Mouse (Mus musculus) intestine, embryonic 15.5 days (tissue): ENCODE results near the gene Dnm1l. TPM values are rescaled to one million over a fixed set of nuclear protein-coding genes. Genes with fewer than 3 reads are reported as not detected.

Experiments
- ATAC-seq: fragments of 200-750 bp; cut with Nextera tagmentation; 2 replicates; pipeline ENCODE4 v1.8.0; 2017; ENCODE audit warnings: moderate TSS enrichment, moderate library complexity
- H3K27ac ChIP-seq: fragments of 300-500 bp; sonication (generic); 2 replicates; pipeline ENCODE4 v1.5.1; 2015; ENCODE audit warnings: mild to moderate bottlenecking, inconsistent platforms
- H3K27me3 ChIP-seq: fragments of 300-500 bp; sonication (generic); replicated peaks from 2 replicates; pipeline ENCODE4 v1.6.1; 2015; ENCODE audit warnings: inconsistent platforms
- H3K36me3 ChIP-seq: fragments of 300-500 bp; sonication (generic); 2 replicates; pipeline ENCODE4 v1.6.1; 2015; ENCODE audit warnings: inconsistent platforms
- H3K4me1 ChIP-seq: fragments of 300-500 bp; sonication (generic); replicated peaks from 2 replicates; pipeline ENCODE4 v1.6.1; 2015; ENCODE audit warnings: inconsistent platforms
- H3K4me2 ChIP-seq: fragments of 300-500 bp; sonication (generic); replicated peaks from 2 replicates; pipeline ENCODE4 v1.6.1; 2015; ENCODE audit warnings: mild to moderate bottlenecking, inconsistent platforms
- H3K4me3 ChIP-seq: fragments of 300-500 bp; sonication (generic); replicated peaks from 2 replicates; pipeline ENCODE4 v1.5.1; 2015; ENCODE audit warnings: inconsistent platforms
- H3K9ac ChIP-seq: fragments of 300-500 bp; sonication (generic); 2 replicates; pipeline ENCODE4 v1.6.1; 2015; ENCODE audit warnings: inconsistent platforms
- H3K9me3 ChIP-seq: fragments of 300-500 bp; sonication (generic); 2 replicates; pipeline ENCODE4 v1.6.1; 2016; ENCODE audit warnings: inconsistent platforms
- whole genome bisulfite sequencing: fragments of 180-500 bp; shearing (Covaris S2); methylation state at CpG from one replicate; pipeline ENCODE4 v1.1.7; 2015; 5-methylcytosine and 5-hydroxymethylcytosine counted together
- polyA plus RNA-seq: library from polyadenylated mRNA; unstranded; fragments of >200 nt; fragmentation: Nextera tagmentation; extraction: Ambion mirVana; gene quantifications from 2 replicates; pipeline ENCODE4 v1.2.1, GENCODE M21; 2015

The Dnm1l gene
- polyA plus RNA-seq, 1 experiment from 2014 or later, result 57.8 TPM

DNA sequence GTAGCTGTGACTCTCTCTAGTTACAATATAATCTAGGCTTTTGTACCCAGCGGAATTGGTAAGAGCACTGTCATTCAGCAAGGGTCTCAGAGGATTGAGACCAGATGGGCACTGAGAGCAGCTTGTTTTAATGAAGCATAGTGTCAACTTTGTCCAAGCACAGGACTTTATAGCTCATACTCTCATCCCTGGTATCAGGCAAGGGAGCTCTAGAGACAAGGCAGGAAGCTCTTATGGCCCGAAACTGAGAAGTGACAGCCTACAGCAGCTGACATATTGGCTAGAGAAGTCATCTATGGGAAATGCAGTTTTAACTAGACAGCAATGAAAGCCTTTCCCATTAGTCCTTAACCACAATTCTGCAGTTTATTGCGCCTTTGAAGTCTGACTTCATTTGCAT, 85.8 kb downstream of the Dnm1l start:
- Histone ChIP-seq H3K4me3 (no peak overlapping the region), H3K4me2 (no peak overlapping the region), H3K36me3 (no peaks in the 10 kb centered on the region), H3K9ac (no peak overlapping the region), H3K4me1 (no peaks in the 10 kb centered on the region), H3K27me3 (no peaks in the 10 kb centered on the region), H3K9me3 (no peaks in the 10 kb centered on the region), H3K27ac (no peak overlapping the region)
- WGBS, result 78% methylated on average over 3 of the region's 3 CpGs
- no peak for ATAC-seq

DNA sequence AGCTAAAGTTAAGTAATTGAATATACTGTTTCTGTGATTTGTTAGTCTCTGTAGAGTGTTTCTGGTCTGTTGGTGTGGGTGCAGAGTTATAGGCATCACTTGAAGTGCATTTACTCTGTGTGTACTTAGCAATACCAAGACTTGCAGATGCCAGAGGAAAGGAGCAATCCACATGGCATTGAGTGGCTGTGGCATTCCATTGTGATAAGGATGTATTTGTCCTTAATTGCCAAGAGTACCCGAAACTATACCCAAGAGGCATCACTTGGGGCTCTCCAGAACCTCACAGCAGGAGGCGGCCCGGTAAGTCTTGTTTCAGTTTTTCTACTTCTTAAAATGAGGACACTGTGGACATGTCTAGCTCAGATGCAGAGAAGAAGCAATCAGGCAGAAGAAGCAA, 96.3 kb downstream of the Dnm1l start:
- no peak for ATAC-seq
- H3K27ac ChIP-seq, result no peak overlapping the region
- 88% methylated on average over 3 of the region's 3 CpGs for WGBS
- H3K9me3 ChIP-seq, result no peaks in the 10 kb centered on the region
- H3K4me3 ChIP-seq, result no peak overlapping the region
- H3K9ac ChIP-seq, result no peak overlapping the region
- H3K4me1 ChIP-seq, result no peaks in the 10 kb centered on the region
- H3K27me3 ChIP-seq, result no peaks in the 10 kb centered on the region
- H3K4me2 ChIP-seq, result no peak overlapping the region
- no peaks in the 10 kb centered on the region for H3K36me3 ChIP-seq

Other genes starting within 250 kb of the Dnm1l start
- gene Pkp2, start 145.6 kb downstream of the Dnm1l start, polyA plus RNA-seq, result 26.5 and 26.8 TPM in 2 replicates
- gene Yars2, start 56.0 kb downstream of the Dnm1l start, polyA plus RNA-seq, result 50.8 and 53.2 TPM in 2 replicates
- 14.2 and 15.0 TPM in 2 replicates for gene Fgd4, start 241.6 kb upstream of the Dnm1l start, polyA plus RNA-seq